Mouse (Mus musculus): Measurements from ENCODE around the gene 4930562C15Rik. TPM values are rescaled to one million over a fixed set of nuclear protein-coding genes. Genes with fewer than 3 reads are reported as not detected.

4930562C15Rik gene
- total and polyA plus RNA-seq, 3 experiments: not detected

- peak; percentile 88 for DNase-seq
These were observed 27.8 kb downstream of the 4930562C15Rik start for GRCm38 (mm10) chr16:4862863-4863483.

- DNase-seq: no peak
These were observed 28.5 kb downstream of the 4930562C15Rik start for GRCm38 (mm10) chr16:4863742-4864141.

- DNase-seq: no peak
These were observed 31.0 kb downstream of the 4930562C15Rik start for GRCm38 (mm10) chr16:4866101-4866695.

- DNase-seq: no peak
These were observed 35.3 kb downstream of the 4930562C15Rik start for GRCm38 (mm10) chr16:4870490-4870889.

GRCm38 (mm10) chr16:4871926-4872325 is 36.7 kb downstream of the 4930562C15Rik start:
- DNase-seq: no peak

- DNase-seq: no peak
These were observed 40.2 kb downstream of the 4930562C15Rik start for GRCm38 (mm10) chr16:4875198-4876032.

- peak; percentile 72 for DNase-seq
These were observed 40.9 kb downstream of the 4930562C15Rik start for GRCm38 (mm10) chr16:4876033-4876680.

GRCm38 (mm10) chr16:4877195-4877594 is 42.0 kb downstream of the 4930562C15Rik start:
- no peak for DNase-seq

- DNase-seq: no peak
These were observed 42.5 kb downstream of the 4930562C15Rik start for GRCm38 (mm10) chr16:4877701-4878100.

GRCm38 (mm10) chr16:4878192-4878885 is 43.1 kb downstream of the 4930562C15Rik start:
- DNase-seq: peak; percentile 43

- peak; percentile 34 for DNase-seq
These were observed 44.0 kb downstream of the 4930562C15Rik start for GRCm38 (mm10) chr16:4879101-4879707.

- DNase-seq: peak; percentile 94
These were observed 44.5 kb downstream of the 4930562C15Rik start for GRCm38 (mm10) chr16:4879708-4880124.

GRCm38 (mm10) chr16:4880136-4880825 is 45.1 kb downstream of the 4930562C15Rik start, which contains the start of gene Ubald1:
Ubald1 (minus strand) TSS chr16:4880315.
- DNase-seq: peak; percentile 98

- no peak for DNase-seq
These were observed 46.5 kb downstream of the 4930562C15Rik start for GRCm38 (mm10) chr16:4881400-4882351.

- DNase-seq: no peak
These were observed 49.7 kb downstream of the 4930562C15Rik start for GRCm38 (mm10) chr16:4884930-4885329.

- DNase-seq: peak; percentile 91
These were observed 50.8 kb downstream of the 4930562C15Rik start, which contains the start of gene Mgrn1 for GRCm38 (mm10) chr16:4885760-4886689. Mgrn1 (plus strand) TSS chr16:4886249.

GRCm38 (mm10) chr16:4886690-4887020 is 51.4 kb downstream of the 4930562C15Rik start:
- DNase-seq: no peak

GRCm38 (mm10) chr16:4890201-4890709 is 55.0 kb downstream of the 4930562C15Rik start:
- DNase-seq: no peak
